9 mouse cellular contexts compared by ENCODE assay signal in the genomic region with DNA sequence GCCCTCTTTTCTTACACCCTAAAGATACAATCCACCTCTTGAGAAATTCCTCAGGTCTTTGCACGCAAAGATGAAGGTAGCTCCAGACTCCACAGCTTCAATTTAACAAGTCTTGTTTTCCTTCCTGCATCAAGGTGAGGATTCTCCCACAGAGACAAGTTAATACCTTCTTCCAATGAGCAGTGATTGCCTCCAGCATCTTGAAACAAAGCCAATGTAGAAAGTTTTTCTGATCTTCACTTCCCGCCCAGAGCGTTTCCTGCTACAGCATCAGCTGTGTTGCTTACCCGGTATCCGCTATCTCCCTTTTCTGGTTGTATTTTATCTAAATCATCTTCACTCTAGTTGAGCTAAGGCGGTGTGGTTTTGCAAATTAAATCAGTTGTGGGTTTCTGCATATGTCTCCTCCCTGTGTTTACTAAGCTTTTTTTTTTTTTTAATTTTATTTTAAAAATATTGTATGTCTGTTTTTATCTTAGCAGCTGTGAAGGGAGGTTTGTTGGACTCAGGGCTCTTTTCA. TPM values are rescaled to one million over a fixed set of nuclear protein-coding genes. Genes with fewer than 3 reads are reported as not detected.
DNase-seq lines count a peak whose midpoint lies in the region; ATAC-seq and TF ChIP-seq lines count a peak whose summit lies in the region.
"Had no signal": no experiment of that assay in that cellular context is flagged by ENCODE, and none has a peak within 500 bp of the region (broad histone marks: within the 10 kb centered on the region; RNA-seq: fewer than 3 reads in every experiment).

No protein-coding gene starts in this region.

- H3K36me3 ChIP-seq in kidney, embryonic 16.5 days (ENCODE audit: insufficient read depth, low read length) = no peaks in the 10 kb centered on the region
- no peaks in the 10 kb centered on the region for H3K36me3 ChIP-seq in liver, embryonic 13.5 days
- no peaks in the 10 kb centered on the region for H3K36me3 ChIP-seq in thymus, adult 2 months (ENCODE audit: control insufficient read depth, insufficient read depth, low read length)

- 72% methylated on average over 6 of the region's 6 CpGs for WGBS in kidney, embryonic 16.5 days
- WGBS in liver, embryonic 13.5 days (ENCODE audit: insufficient replicate concordance) = 19% methylated on average over 6 of the region's 6 CpGs
- 5% methylated on average over 6 of the region's 6 CpGs for WGBS in thymus, adult 2 months

- TF ChIP-seq CTCF in thymus, adult 2 months (IDR thresholded peaks at IDR 0.05; ENCODE audit: borderline replicate concordance, control insufficient read depth, extremely low read depth, insufficient read depth, low read length, poor library complexity) = no peak

- H3K4me3 ChIP-seq in kidney, embryonic 16.5 days (ENCODE audit: low read length) = no peak overlapping the region
- peak overlapping the region; percentile 40 for H3K4me3 ChIP-seq in liver, embryonic 13.5 days (replicated peaks)
- H3K4me3 ChIP-seq in thymus, adult 2 months (ENCODE audit: control insufficient read depth, insufficient read depth, low read length) = no peak overlapping the region

- DNase-seq in kidney, postnatal 25 days = no peak
- DNase-seq in T-cell, adult 2 months (ENCODE audit: low spot score) = peak; percentile 83
- DNase-seq in liver, embryonic 13.5 days = no peak
- peak; percentile 64 for DNase-seq in thymus, adult 2 months
- no peak for DNase-seq in right cerebral cortex, postnatal 10 days (ENCODE audit: low spot score in 2 of 2)
- no peak for DNase-seq in cerebellum, adult 8-10 months
- DNase-seq in heart, postnatal 4 days = no peak
- DNase-seq: layer of hippocampus, postnatal 36 days had no signal

- H3K27me3 ChIP-seq in kidney, embryonic 16.5 days (ENCODE audit: insufficient read depth, low read length) = no peaks in the 10 kb centered on the region
- no peaks in the 10 kb centered on the region for H3K27me3 ChIP-seq in liver, embryonic 13.5 days
- H3K27me3 ChIP-seq in thymus, adult 2 months (ENCODE audit: control insufficient read depth, insufficient read depth, low read length) = no peaks in the 10 kb centered on the region

- H3K4me2 ChIP-seq in kidney, embryonic 16.5 days (replicated peaks; ENCODE audit: low read depth, low read length) = peak overlapping the region; percentile 18; the same call in 1 of the 2 replicates
- peak overlapping the region; percentile 58 for H3K4me2 ChIP-seq in liver, embryonic 13.5 days

- no peak for ATAC-seq in kidney, embryonic 16.5 days (ENCODE audit: low FRiP score, low TSS enrichment)
- ATAC-seq in liver, embryonic 13.5 days (ENCODE audit: low read depth) = no peak

- H3K9ac ChIP-seq in kidney, embryonic 16.5 days (replicated peaks; ENCODE audit: low read length) = no peak overlapping the region
- peak overlapping the region; percentile 26; the same call in 1 of the 2 replicates for H3K9ac ChIP-seq in liver, embryonic 13.5 days

- H3K27ac ChIP-seq in kidney, embryonic 16.5 days (ENCODE audit: low read length) = no peak overlapping the region
- 0 out of 2 replicates have a peak overlapping the region, but pooled peaks have one; percentile 15 for H3K27ac ChIP-seq in liver, embryonic 13.5 days
- H3K27ac ChIP-seq in thymus, adult 2 months (ENCODE audit: control insufficient read depth, insufficient read depth, low read length) = peak overlapping the region; percentile 89; the same call in 1 of the 2 replicates

- no peak for TF ChIP-seq POLR2A in thymus, adult 2 months (IDR thresholded peaks at IDR 0.05; ENCODE audit: control insufficient read depth, extremely low read depth, insufficient read depth, low read length, poor library complexity)

- no peaks in the 10 kb centered on the region for H3K4me1 ChIP-seq in kidney, embryonic 16.5 days (ENCODE audit: insufficient read depth, low read length)
- H3K4me1 ChIP-seq in liver, embryonic 13.5 days (replicated peaks) = peaks cover 10% of the 10 kb centered on the region
- H3K4me1 ChIP-seq in thymus, adult 2 months (replicated peaks; ENCODE audit: control insufficient read depth, insufficient read depth, low read length) = peaks cover 39% of the 10 kb centered on the region

- H3K9me3 ChIP-seq in kidney, embryonic 16.5 days (ENCODE audit: low read length) = no peaks in the 10 kb centered on the region
- no peaks in the 10 kb centered on the region for H3K9me3 ChIP-seq in liver, embryonic 13.5 days (replicated peaks)

RNA-seq across cellular contexts. Expression of a gene that starts 21.3 kb away (rescaled TPM):
- polyA plus RNA-seq in kidney, embryonic 16.5 days (2015; fragmentation: Nextera tagmentation; extraction: Ambion mirVana) = 5.0 and 5.5 TPM in 2 replicates
- 4.6 and 5.8 TPM in 2 replicates for polyA plus RNA-seq in liver, embryonic 13.5 days (2015; fragmentation: Nextera tagmentation; extraction: Ambion mirVana)
- 48.4 and 48.5 TPM in 2 replicates for polyA plus RNA-seq in thymus, adult 2 months (2012; rRNA removed)
- 1 to 10 TPM; 1.2 to 1.7 TPM for total RNA-seq in heart, postnatal 4 days (2021)

Comparison
In these comparisons a context has a peak if more than half of its experiments do, and no peak if none do; other contexts are left out.
1. DNase-seq: peak in T-cell, adult 2 months (single experiment) and thymus, adult 2 months (single experiment); none in kidney, postnatal 25 days (0 of 2), liver, embryonic 13.5 days (single experiment), right cerebral cortex, postnatal 10 days (0 of 2), cerebellum, adult 8-10 months (single experiment) and heart, postnatal 4 days (single experiment).